Mouse (Mus musculus) monocyte, adult 5-6 weeks (primary cell): ENCODE measurements around the gene Stxbp1. TPM values are rescaled to one million over a fixed set of nuclear protein-coding genes. Genes with fewer than 3 reads are reported as not detected.

ENCODE experiments used
- ATAC-seq: fragments of 153-309, 156-312 bp; replicated peaks from 2 replicates; pipeline ENCODE4 v1.8.0; 2017; ENCODE audit warnings: mild to moderate bottlenecking; ENCODE audit not compliant: low TSS enrichment, insufficient number of reproducible peaks, severe bottlenecking, poor library complexity, low FRiP score
- total RNA-seq: library from RNA; stranded (forward); fragments of 200-1000, 200-491, 200-594 nt; gene quantifications from 3 replicates; pipeline ENCODE4 v1.2.3, GENCODE M21; 2017

Stxbp1 gene
- total RNA-seq, 1 experiment from 2014 or later: 1.1 TPM

DNA sequence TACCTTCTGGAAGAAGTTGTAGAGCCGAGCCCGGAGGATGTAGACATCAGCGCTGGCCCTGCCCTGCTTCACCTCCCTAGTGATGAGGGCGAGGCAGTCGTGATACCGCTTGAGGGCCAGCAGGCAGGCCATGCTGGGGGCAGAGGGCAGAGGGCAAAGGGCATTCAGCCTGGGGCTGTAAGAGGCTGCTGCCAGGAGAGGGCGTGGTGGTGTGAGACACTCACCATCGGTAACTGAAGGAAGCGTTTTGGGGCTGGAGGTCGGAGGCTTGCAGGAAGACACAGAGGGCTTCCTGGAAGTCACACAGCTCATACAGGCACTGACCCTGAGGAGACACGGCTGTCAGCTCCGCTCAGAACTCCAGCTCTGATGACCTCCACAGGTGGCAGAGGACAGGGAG is 75.2 kb downstream of the Stxbp1 start:
- no peak for ATAC-seq

DNA sequence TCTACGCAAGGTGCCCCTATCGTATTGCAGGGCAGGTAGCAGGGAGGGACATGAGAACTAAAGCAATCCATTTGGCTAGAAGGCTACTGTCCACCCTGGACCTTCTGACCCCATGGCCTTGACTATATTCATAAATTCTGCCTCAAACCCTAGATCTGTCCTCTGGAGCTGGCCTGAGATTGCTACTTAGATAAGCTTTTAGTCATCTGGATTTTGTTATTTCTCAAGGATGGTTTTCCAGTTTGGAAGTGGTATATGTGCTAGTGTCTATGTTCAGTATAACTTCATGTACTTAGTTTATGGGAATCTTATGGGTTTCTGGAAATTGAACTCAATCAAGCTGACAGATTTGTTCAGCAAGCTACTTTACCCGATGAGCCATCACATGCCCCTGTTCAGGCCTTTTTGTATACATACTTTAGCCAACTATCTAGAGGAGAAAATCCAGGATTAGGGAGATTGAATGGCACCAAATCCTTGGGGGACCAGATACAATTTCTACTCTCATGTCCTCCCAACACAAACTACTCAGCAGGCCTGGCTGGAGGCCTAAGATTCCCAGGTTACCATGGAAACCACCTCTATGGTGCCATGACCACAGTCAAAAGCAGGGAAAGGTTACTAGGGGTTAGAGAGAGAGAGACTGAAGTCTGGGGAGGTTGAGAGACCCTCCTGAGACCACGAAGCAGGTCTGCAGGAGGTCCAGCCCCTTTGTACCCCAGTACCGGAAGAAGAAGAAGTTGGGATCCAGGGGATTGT is 77.5 kb downstream of the Stxbp1 start:
- ATAC-seq: no peak

DNA sequence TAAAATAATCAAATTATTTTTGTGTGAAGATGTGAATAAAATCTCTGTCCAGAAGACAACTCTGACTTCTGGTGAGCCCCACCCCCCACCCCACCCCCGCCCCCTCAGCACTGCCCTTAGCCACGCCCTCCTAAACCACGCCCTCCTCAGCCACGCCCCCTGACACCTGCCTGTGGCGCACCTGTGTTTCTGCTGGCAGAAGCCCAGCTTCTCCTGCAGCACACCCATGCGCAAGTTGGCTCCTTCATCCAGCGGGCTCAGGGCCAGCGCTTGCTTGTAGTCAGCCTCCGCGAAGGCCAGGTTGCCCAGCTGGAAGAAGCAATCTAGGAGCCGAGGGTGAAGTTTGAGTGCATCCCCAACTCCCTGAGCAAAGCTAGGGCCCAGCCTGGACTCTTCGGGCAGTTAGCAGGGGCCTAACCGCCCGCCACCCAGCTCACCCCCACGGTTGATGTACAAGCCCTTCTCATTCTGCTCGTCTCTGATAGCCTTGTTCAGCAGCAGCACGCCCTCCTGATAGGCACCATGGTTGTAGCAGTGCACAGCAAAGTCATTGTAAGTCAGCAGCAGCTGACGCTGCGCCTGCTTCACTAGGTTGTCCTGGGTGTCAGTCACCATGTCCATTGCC is 78.3 kb downstream of the Stxbp1 start:
- no peak for ATAC-seq

DNA sequence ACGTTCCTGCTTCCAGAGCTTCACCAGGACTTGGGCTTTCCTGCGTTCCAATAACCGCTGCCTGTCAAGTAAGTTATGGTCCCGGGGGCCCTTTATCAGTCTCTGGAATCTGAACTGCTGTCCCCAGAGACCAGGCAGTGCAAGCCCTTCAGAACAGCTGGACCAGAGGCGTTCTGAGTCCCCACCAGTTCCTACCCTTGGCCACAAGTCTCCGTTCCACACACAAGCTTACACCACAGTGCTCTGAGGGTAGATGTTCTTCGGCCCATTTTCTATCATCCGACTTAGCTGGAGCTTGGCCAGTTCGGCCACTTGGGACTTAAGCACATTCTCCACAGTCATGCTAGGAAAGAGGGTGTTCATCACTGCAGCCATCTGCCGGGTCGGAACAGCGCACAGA is 79.8 kb downstream of the Stxbp1 start:
- no peak for ATAC-seq

DNA sequence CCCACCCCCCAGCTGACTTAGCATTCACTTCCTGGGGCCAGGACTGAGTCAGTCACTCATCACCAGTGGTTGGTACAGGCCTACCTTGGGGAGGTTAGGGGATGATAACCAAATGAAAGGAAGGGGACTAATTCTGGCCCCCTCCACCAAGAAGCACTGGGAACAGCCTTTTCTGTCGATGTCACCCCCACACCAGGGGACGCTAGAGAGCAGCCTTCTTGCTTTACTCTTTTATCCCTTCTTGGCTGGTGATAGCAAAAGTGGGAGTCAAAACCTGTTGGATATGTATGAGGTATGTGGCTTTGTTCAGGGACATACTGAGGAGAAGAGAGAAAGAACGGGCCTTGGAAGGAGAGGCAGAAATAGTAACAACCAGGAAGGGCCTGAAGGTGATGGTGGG is 83.7 kb downstream of the Stxbp1 start:
- ATAC-seq: no peak

DNA sequence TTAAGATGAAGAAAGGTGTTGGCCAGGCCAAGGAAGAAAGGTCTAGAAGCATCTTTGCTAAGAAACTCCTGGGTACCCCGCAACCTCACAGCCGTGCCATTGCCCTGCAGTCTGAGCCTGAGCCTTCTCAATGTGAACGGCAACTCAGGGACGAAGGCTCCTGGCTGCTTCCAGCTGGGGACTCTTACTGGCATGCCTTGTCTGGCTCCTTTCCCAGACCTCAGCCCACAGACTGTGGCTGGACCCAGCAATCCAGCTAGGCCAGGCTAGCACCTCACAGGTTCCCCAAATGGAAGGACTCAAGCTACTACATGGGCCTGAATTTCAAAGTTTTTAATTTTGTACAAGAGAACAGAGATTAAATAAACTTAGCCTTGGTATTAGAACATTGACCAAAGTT is 85.2 kb downstream of the Stxbp1 start:
- no peak for ATAC-seq

DNA sequence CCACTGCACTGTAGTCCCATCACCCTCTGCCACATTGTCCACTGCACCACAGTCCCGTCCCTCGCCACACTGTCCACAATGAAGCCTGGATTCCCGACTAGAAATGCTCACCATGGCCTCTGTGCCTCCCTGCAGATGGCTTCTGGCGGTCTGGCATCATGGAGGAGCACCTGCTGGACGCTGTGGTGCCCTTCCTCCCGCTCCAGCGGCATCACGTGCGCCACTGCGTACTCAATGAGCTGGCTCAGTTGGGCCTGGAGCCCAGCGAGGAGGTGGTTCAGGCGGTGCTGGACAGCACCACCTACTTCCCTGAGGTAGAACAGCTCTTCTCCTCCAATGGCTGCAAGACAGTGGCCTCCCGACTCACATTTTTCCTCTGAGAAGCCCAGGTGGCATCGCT is 85.7 kb downstream of the Stxbp1 start:
- no peak for ATAC-seq

DNA sequence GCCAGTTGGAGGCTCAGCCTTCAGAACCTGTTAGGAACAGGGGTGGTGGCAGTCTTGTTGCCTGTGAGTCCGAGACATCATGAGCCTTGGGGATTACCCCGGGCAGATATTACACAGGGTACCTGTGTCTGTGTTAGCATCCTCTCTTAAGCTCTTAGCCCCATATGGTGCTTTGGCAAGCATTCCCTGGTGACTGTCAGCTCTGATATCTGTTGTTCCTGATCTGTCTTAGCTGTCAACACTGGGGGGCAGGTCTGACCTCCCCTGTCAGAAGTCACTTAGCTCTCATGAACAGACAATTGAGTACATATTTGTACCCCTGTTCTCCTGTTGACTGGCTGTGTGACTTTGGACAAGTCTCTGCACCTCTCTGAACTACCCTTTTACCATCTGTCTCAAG is 88.0 kb downstream of the Stxbp1 start:
- ATAC-seq: no peak

DNA sequence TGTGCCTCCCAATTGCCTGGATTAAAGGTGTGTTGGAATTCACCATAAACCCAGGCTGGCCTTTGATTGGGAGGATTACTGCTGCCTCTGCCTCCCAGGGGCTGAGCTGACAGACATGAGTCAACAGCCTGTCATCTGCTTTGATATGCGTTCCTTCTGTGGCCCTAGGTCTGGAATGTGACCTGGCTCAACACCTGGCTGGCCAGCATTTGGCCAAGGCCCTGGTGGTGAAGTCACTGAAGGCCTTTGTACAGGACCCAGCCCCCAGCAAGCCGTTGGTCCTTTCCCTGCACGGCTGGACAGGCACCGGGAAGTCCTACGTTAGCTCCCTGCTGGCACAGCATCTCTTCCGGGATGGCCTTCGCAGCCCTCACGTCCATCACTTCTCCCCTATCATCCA is 88.5 kb downstream of the Stxbp1 start:
- no peak for ATAC-seq

DNA sequence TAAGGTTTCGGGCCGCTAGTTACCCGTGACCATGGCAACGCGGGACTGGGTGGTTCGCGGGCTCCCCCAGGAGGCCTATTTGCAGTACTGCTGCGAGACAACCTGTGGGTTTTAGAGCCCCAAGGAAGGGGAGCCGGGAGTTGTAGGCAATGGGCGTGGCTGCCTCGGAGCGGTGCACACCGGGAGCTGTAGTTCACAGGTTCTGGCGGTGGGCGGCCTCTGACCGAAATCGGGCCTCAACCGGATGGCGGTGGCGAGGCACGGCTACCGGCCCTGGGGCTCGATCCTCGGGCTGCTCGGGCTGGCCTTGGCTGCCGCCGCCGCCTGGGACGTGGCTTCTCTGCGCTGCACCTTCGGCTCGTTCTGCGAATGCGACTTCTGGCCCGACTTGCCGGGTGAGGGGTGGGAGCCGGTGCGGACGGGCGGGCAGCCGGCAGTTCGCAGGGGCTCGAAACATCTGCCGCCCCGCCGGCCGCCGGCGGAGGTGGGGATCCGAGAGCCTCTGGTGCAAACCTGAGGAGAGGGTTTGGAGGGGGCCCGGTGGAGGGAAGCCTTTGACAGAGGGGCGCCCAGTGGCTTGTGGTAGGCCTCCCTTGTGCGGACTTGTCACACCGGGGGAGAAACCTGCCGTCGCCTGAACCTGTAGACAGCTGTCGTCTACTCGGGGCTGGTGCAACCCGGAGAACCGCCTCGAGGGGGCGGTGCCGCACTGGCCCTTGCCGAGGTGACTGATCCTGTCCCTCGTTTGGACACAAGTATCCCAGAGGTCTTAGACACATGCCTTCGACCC is 89.8 kb downstream of the Stxbp1 start, which contains the start of gene Tor2a:
Gene Tor2a (plus strand): TSS at position 179 of the 790 bp plus-strand sequence.
- peak; percentile 97 for ATAC-seq

DNA sequence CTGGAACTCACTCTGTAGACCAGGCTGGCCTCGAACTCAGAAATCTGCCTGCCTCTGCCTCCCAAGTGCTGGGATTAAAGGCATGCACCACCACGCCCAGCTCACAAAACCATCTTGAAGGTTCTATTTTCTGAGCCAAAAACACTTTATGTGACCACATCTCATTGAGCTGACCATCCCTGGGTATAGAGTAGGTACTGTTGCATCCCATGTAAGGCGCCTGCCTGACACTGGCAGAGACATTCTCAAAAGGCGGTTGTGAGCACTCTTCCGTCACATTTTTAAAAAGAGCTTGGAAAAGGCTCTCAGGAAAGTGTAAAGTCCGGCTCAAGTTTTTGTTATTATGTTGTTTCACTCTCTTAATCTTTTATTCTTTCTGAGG is 90.4 kb downstream of the Stxbp1 start:
- no peak for ATAC-seq

DNA sequence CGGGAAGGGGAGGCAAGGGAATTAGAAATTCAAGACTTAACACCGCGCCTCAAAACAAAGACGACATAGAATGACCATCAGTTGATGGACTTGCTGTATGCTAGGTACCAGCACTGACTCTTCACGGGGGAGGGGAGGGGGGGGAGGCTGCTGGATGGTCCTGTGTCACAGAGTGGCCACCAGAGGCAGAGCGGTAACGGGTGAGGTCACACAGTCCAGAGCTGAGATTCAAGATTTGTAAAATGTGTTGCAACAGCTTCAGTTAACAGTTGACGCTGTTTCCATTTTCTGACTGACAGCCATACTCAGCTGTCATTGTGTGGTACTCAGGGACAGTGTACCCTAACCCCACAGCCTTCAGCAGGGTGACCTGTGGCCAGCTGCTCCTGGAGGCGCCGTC is 94.9 kb downstream of the Stxbp1 start:
- no peak for ATAC-seq

DNA sequence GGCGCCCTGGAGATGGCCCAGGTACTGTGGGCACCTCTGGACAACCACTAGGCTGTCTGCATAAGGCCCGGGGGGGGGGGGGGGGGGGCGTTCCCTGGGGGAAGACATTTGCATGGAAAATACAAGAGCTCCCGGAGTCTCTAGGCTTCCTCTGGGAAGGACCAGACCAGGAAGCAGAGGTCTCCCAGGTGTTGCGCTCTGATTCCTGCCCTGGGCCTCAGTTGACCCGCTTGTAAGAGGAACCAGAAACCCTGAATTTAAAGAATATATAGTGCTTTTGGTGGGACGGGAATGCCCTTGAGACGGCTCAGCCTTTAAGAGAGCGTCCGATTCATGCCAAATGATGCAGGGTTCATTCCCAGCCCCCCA is 95.4 kb downstream of the Stxbp1 start:
- no peak for ATAC-seq

DNA sequence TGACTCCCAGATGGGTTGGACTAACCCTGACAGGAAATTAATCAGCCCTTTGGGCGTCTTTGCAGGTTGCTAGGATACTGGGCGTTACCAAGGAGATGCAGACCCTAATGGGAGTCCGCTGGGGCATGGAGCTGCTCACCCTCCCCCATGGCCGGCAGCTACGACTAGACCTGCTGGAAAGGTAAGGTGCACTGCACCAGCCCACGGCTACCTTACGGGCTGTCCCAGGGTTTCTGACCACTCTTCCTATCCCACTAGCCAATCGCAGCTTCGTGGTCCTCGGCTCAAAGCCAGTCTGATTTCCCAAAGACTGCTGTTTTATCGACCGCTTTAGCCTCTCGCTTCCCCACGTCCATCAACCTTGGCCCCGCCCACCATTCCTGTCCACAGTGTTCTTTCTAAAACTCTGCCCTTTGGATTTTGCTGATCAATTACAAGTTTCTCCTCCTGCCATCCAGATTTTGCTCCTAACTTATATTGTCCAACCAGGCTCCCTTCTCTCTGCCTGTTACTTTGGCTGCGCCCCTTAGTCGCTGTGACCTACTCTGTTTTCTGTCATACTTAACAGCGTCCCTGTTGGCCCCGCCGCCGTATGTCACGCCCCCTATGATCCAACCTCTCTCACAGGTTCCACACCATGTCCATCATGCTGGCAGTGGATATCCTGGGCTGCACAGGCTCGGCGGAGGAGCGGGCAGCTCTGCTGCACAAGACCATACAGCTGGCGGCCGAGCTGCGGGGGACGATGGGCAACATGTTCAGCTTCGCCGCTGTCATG is 96.0 kb downstream of the Stxbp1 start:
- no peak for ATAC-seq

DNA sequence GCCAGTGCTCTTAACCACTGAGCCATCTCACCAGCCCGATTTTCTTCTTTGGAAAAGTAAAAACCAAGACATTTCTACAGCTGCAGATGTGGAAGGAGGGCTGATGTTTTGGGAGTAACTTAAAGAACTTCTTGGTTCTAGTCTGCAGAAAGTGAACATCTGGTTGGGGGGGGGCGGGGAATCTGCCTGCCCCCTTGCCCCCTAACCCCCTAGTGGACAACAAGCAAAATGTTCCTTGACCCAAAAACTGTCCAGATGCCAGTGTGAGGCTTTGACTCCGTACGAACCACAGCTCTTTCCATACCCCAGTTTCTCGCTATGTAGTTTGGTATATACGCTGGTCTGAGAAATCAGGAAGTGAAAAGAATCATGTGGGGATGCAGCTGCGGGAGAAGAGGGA is 96.8 kb downstream of the Stxbp1 start:
- ATAC-seq: no peak

DNA sequence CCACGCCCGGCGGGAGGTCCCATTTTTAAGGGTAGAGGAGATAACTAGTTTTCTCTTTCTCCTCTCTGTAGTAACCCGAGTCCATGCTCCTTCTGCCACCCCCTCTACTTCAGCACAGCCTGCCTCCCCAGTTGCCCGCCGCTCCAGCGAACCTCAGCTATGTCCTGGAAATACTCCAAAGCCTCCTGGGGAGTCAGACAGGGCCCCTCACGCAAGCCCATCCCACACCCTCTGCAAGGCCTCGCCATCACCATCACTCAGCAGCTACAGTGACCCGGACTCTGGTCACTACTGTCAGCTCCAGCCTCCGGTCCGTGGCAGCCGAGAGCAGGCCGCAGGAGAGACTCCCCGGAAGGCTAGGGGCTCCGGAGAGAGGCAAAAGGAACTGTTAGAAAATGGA is 98.0 kb downstream of the Stxbp1 start:
- no peak for ATAC-seq

DNA sequence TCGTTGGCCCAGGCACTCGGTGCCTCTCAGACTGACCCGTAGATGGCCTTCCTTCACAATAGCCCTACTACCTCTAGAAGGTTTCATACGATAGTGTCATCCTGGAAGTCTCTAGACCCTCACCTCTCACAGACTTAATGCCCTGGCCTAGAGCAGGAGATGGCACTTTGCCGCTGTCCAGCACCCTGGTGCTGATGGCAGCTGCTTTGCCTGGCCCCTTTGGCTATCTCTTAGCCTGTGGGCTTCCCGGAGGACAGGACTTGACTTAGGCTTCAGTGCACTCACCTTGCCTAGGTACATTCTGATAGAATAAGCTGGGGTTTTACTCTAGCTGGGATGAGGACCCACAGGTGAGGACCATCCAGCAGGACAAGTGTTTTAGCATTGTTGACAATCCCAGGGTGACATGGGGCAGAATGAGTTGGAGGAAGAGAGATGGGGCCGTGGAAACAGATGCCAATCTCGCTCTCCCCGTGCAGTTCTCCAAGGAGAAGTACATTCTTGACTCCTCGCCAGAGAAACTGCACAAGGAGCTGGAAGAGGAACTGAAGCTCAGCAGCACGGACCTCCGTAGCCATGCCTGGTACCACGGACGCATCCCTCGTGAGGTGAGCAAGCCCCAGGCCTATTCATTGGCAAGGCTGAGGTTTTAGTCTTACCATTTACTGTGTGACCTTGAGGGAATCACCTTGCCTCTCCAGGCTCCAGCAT is 102.6 kb downstream of the Stxbp1 start:
- no peak for ATAC-seq

DNA sequence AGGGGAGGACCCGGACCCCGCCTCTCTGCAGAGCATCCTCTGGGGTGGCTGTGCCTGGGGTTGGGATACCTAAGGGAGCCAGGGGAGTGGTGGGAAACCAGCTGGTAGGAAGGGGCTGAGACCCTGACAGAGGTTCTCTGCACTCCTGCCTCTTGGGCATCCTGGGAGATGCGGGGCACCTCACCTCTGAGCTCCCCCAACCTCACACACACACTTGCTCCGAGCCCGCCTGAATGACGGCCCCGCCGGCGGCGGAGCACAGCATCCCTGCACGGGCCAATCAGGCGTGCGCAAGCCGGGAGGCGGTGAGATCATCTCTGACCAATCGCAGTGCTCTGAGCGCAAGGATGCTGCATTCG is 104.9 kb downstream of the Stxbp1 start:
- ATAC-seq: no peak
